Mouse (Mus musculus) spleen, postnatal 4 days (tissue): ENCODE data around the gene Tnp2.
A peak's percentile ranks its signal among the peaks of the same experiment; 100 is the strongest.

ENCODE experiments used
- DNase-seq, 2 experiments: peaks; one replicate each; pipeline ENCODE4 v3.0.0; 2022; ENCODE audit warnings: low spot score in 2 of 2

Gene Tnp2

DNA sequence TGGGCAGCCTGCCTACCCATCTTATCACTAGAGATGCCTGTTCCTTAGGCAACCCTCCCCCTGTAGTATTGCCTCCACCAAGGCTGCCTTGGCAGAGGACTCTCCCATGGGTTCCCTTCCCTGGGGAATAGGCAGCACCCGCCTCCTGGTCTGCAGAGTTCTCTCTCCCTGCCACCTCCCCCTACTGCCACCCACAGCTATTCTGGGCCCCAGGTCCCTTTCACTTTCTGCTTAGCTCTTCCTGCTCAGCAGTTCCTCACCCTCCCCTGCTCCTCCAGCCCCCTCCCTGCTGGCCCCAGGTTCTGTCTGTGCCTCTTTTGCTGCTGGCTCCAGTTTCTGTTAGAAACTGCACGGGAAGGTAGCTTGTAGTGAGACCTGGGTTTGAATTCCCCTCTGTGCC, 18.8 kb downstream of the Tnp2 start:
- peak in 1 of 2 experiments; percentile 29 for DNase-seq

DNA sequence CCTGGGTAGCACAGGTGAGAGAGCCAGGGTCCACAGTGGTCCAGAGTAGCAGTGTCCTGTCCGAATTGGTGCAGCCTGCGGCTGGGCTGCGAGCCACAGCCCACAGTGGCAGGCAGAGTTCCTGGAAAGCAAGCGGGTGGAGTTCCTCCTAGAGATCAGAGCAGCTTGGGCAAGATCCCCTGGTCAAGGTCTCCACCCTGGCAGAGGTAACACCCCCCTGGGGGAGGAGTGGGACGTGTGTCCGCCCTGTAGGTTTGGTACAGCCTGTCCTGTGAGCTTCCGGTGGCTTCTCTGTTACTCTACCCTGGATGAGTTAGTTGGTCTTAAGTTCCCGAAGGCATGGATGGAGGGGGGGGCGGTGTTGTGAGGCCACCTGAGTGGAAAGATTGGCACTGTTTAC, 19.6 kb downstream of the Tnp2 start:
- peak in 1 of 2 experiments; percentile 27 for DNase-seq

DNA sequence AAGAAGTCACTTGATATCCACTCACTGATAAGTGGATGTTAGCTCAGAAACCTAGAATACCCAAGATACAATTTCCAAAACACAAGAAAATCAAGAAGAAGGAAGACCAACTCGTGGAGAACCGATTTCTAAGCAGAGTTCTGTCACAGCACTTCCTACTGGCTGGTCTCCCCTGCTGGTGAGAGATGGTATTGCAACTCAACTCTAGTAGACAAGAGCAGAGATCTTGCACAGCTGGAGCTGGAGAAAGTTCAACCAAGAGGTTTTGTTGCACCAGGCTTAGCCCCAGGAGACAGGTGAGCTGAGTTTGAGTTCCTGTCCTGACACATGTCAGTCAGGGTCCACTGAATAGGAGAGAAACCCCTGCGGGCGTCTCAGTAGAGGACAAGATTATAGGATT, 21.3 kb downstream of the Tnp2 start:
- DNase-seq = peak; percentile 70 to 89

DNA sequence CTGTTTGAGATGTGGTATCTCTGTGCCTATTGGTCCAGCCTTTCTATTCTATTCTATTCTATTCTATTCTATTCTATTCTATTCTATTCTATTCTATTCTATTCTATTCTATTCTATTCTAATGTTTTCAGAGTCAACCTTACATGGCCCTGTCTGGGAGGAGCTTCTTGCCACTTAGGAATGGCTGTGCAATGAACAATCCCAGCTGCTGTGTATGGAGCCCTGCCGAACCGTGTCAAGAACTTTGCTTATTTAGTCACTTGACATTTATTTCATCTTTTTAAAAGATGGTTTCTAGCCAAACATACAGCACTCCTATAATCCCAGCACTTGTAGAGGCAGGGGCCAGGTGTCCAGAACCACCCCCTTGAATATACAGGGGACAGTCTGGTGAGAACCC, 24.1 kb downstream of the Tnp2 start:
- DNase-seq = no peak

DNA sequence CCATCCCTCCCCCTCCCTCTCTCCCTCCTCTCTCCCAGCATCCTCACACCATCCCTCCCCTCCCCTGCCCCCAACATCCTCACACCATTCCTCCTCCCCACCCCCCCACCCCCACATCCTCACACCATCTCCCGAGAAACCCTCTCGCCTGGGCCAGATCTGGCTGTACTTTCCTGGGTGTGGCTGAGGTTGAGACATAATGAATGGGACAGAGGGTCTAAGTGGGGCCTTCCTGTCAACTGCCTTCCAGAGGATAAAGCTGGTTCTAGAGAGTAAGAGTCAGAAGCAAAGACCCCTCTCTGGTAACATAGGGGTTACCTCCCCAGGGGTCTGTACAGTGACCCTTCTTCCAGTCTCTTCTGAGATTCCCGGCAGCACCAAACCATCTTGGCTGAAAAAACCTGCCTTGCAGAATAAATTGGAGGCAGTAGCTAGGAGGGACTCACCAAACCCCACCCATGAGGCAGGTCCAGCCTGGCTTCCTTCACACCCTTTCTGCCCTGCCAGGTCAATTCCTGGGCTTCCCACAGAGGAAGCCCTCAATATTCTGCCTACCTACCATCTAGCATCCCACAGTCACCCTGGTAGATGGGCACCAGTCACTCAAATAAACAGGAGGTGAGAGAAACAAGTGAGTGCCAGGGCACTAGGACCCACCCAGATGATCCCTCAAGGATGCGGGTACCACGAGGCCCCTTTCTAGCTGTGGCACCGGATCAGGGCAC, 24.8 kb downstream of the Tnp2 start:
- no peak for DNase-seq

DNA sequence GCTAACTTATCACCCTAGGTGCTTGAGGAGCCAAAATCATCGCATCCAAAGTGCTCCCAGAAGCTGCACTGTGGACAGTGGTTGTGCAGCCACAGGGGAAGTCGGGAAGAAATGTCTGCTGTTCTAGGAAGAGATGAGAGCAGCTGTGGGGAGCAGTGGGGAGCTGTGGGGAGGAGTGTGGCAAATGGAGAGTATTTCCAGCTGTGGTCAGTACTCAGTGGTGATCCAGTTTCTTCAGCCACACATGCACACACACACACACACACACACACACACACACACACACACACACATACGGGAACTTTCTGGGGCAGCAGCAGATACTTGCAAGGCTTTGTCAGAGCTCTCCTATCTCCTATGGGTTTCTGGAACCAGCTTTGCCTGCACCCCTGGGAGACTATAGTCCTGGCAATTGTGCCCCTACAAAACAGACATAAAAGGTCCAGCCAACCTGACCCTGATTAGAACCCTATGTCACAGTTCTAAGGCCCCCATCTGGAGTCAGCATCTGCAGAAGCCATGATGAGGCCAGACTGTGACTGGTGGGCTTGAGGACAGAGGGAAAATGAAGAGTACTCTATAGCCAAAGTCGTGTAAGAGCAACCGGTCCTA, 25.8 kb downstream of the Tnp2 start:
- DNase-seq = no peak

DNA sequence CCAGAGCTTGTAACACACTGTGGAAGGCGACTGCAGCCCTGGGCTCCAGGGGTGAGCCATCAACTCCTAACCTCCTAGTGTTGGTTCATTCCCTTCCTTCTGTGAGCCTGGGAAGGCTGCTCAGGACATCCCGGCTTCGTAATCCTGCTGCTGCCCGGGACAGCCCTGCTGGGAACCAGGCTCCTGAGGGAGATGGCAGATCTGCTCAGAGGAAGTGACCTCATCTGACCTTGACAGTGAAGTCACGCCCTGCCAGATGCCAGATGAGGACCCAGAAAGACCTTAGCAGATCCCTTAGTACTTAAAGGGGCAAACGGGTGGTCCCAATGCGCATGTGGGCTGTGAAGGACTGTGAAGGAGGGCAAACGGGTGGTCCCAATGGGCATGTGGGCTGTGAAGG, 27.3 kb downstream of the Tnp2 start:
- no peak for DNase-seq

DNA sequence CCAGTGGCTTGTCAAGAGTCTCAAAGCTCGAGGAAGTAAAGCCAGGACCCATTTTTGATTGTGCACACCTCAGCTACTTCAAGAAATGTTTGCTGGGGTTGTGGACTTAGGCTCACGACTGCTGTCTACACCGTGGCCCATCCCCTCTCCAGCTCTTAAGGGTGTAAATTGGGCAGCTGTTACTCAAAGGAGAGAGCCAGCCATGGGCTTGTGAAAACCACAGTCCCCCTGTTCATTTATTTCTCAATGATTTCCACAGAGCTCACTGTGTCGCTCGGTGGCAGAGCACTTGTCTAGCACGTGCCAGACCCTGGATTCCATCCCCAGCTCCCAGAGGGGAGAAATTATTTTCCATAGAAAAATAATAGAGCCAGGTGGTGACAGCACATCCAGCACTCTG, 32.3 kb downstream of the Tnp2 start:
- DNase-seq = no peak

DNA sequence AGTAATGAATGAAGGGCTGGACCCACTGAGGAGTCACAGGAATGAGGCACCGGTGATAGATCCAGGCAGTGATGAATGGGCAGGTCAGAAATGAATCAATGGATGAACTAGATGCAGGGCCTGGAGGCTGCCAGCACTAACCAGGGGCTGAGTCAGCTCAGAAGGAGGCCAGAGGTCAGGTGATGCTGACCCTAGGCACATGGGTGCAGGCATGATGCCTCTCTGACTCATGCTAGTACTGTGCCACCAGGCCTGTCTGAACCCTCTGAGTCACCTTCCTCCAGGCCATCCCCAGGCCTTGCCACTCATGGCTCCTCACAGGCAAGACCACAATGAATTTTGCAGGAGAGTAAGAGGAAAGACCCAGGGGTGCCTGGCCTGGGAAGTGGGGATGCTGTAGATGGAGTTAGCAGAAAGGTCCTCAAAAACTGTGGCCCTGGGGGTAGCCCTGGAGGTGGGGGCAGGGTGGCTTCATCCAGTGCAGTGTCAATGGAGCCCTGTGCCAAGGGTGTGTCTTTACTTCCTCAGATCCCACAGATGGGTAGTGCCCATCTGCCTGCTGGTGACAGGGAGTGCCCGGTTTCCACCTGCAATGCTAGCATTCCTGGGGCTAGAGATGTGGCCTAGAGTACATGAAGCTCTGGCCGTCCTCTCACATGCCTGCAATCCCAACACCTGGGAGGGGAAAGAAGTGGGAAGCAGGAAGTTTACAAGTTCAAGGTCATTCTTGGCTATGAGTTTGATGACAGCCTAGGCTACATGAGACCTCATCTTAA, 33.8 kb downstream of the Tnp2 start:
- no peak for DNase-seq

DNA sequence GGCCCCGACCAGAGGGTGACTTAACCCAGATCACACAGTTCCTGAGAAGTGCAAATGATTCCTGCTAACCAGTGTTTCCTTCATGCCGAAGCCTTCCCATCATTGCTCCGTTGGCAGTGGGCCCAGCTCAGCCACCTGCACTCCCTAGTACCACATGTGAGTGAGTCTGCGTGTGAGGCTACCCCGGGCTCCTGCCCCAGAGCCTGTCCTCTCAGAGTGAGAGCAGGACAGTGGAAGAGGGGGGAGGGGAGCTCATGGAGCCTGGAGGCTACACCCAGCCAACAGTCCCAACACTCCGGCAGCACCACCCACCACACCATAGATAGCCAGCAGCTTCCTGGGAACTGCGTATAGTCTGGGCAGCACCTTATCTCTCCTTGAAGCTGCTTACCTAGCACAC, 38.6 kb downstream of the Tnp2 start:
- no peak for DNase-seq

DNA sequence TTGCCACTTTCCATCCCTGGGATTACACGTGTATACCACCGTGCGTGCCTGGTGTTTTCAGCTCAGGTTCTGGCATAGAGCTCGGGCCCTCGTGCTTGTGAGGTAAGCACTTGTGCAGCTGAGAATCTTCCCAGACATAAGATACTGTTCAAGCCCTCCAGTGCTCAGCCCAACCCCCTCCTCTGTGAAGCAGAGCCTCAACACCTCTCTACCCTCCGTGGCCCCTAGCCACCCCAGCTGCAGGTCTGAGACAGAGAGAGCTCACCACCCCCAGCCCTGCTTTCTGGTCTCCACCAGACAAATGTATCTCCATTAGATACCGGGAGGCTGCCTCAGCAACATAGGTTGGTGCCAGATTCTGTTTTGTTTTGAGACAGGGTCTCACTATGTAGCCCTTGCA, 39.2 kb downstream of the Tnp2 start:
- no peak for DNase-seq

DNA sequence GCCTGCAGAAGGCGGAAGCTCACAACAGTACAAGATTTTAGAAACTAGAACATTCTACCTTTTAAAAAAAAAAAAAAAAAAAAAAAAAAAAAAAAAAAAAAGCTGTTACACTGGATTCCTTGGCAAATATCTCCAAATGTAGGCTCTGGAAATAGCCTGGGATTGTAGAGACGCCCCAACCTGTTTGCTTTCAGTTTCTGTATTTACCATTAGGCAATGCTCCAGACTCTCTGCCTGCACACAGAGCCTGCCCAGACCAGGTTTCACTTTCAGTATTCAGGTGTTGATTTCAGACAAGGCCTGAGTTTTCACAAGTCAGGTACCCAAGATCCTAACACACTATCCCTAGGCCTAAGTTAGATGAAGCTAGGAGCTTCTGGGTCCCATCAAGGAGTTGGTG, 47.4 kb downstream of the Tnp2 start:
- DNase-seq = no peak

DNA sequence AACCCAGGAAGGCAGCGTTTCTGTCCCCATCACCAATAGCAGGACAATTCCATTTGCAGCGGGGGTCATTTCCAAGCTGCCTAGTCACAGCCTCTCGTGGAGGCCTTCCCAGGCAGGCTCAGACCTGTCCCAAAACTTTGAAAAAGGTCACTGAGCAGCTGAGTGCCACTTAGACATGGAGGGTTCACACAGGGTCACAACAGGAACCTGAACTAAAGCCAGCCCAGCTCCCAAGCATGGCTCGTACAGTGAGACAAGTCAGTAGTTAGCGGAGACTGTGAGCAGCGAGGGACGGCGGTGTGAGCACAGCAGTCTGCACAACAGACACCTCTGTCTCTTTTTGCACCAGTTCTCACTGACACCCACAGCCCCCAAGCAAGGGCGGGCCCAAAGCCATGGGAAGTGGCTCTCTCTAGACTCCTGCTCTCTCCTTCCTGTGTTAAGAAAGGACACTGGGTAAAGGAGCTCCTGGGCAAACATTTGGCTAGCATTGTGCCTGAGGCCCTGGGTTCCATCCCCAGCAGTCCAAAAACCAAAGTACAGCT, 48.5 kb downstream of the Tnp2 start:
- DNase-seq = no peak

DNA sequence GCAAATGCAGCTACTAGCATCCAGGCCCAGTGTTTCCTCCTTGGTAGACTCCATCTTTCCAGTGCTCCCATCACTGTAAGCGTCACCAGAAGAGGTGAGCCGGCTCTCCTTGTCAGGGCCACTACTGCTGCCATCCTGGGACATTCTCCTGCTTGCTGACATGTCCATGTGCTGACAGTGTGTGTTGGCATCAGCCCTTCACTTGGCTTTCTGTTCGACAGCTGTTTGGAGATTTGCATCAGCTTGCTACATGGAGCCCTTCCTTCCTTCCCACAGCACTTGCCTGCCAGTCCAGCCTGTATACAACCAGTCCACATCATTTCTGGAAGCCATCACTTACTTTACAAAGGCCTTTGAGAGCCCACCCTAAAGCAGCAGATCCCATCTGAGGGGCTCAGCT, 49.6 kb downstream of the Tnp2 start:
- DNase-seq = no peak
